Mouse (Mus musculus) hindbrain, embryonic 16.5 days (tissue): ENCODE results near the gene Cntrob. TPM values are rescaled to one million over a fixed set of nuclear protein-coding genes. Genes with fewer than 3 reads are reported as not detected.

Experiments used
- ATAC-seq: fragments of 200-750 bp; cut with Nextera tagmentation; 2 replicates; pipeline ENCODE4 v1.8.0; 2017; ENCODE audit warnings: moderate TSS enrichment, moderate library complexity
- H3K27ac ChIP-seq: fragments of 300-500 bp; sonication (generic); 2 replicates; pipeline ENCODE4 v1.5.1; 2014; ENCODE audit warnings: low read depth, mild to moderate bottlenecking, control low read depth, low read length, moderate library complexity
- H3K27me3 ChIP-seq: fragments of 300-500 bp; sonication (generic); replicated peaks from 2 replicates; pipeline ENCODE4 v1.6.1; 2014; ENCODE audit warnings: low read length; ENCODE audit not compliant: control insufficient read depth, insufficient read depth
- H3K36me3 ChIP-seq: fragments of 300-500 bp; sonication (generic); 2 replicates; pipeline ENCODE4 v1.6.1; 2014; ENCODE audit warnings: mild to moderate bottlenecking, low read length, moderate library complexity, mixed read lengths; ENCODE audit not compliant: control insufficient read depth, insufficient read depth
- H3K4me1 ChIP-seq: fragments of 300-500 bp; sonication (generic); 2 replicates; pipeline ENCODE4 v1.6.1; 2014; ENCODE audit warnings: low read depth, low read length; ENCODE audit not compliant: control insufficient read depth, insufficient read depth
- H3K4me2 ChIP-seq: fragments of 300-500 bp; sonication (generic); 2 replicates; pipeline ENCODE4 v1.6.1; 2014; ENCODE audit warnings: mild to moderate bottlenecking, low read length, control low read depth, moderate library complexity
- H3K4me3 ChIP-seq: fragments of 300-500 bp; sonication (generic); 2 replicates; pipeline ENCODE4 v1.5.1; 2014; ENCODE audit warnings: mild to moderate bottlenecking, low read length, control low read depth, moderate library complexity
- H3K9ac ChIP-seq: fragments of 300-500 bp; sonication (generic); 2 replicates; pipeline ENCODE4 v1.6.1; 2014; ENCODE audit warnings: low read depth, mild to moderate bottlenecking, control low read depth, low read length, moderate library complexity
- H3K9me3 ChIP-seq: fragments of 300-500 bp; sonication (generic); 2 replicates; pipeline ENCODE4 v1.6.1; 2014; ENCODE audit warnings: mild to moderate bottlenecking, low read length, moderate library complexity; ENCODE audit not compliant: control insufficient read depth
- WGBS: fragments of 180-500 bp; shearing (Covaris S2); extraction: QIAGEN DNeasy Blood & Tissue Kit; methylation state at CpG from one replicate; pipeline ENCODE4 v1.1.7; 2014; 5-methylcytosine and 5-hydroxymethylcytosine counted together
- polyA plus RNA-seq: library from polyadenylated mRNA; unstranded; fragments of >200 nt; fragmentation: Nextera tagmentation; extraction: Ambion mirVana; gene quantifications from 2 replicates; pipeline ENCODE4 v1.2.1, GENCODE M21; 2015

Cntrob gene
- polyA plus RNA-seq, 1 experiment from 2014 or later = 15.5 TPM

DNA sequence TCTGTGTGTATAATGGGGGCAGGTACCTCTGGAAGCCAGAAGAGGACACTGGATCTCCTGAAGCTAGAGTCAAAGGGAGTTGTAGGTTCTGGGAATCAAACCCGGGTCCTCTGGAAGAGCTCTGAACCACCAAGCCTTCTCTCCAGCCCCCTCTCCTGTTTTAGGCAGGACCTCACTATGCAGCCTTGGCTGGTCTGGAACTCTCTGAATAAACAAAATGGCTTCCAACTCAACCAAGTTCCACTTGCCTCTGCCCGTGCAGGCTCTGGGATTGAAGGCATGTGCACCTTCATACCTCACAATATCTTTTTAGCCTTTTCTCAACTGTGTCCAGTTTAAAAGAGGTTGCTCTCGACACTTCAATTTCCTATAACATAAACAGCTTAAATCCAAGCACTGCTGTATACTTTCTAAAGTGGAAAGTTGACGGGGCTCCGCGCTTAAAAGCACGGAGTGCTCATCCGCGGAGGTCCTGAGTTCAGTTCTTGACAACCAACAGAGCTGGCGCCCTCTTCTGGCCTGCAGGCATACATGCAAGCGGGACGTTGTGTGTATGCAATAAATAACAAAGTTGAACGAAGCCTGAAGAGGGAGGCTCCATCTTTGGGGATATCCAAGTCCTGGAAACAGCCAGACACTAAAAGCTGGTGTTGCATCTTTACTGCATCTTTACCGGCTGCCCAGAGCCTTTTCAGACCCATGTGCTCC is 72.3 kb downstream of the Cntrob start:
- no peaks in the 10 kb centered on the region for H3K9me3 ChIP-seq
- WGBS = 61% methylated on average over 14 of the region's 14 CpGs

DNA sequence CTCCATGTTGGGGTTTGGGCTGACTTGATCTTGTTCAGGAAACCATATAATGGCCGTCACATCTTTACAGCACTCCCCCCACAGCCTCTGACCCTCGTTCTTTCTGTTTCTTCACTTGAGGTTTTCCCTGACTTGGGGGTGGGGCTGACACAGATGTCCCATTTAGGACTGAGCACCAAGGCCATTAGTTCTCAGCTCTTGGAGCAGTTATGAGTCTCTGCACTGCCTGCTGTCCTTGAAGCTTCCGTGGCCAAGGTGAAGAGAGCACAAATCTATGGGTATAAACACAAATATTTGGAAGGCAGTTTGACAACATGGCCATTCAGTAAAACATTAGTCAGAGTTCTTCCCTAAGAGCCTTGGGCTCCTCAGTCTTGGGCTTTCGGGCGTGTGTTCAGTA is 73.5 kb downstream of the Cntrob start:
- Histone ChIP-seq H3K4me1 (no peaks in the 10 kb centered on the region; the same call in 1 of the 2 replicates), H3K27ac (no peak overlapping the region), H3K36me3 (no peaks in the 10 kb centered on the region), H3K27me3 (no peaks in the 10 kb centered on the region), H3K9ac (no peak overlapping the region), H3K4me2 (no peak overlapping the region), H3K4me3 (no peak overlapping the region), H3K9me3 (no peaks in the 10 kb centered on the region)
- WGBS = 82% methylated on average over 5 of the region's 5 CpGs
- ATAC-seq = no peak

More for the DNA sequence above, 72.3 kb downstream of the Cntrob start:
- no peak overlapping the region for H3K9ac ChIP-seq
- no peaks in the 10 kb centered on the region for H3K4me1 ChIP-seq
- H3K27ac ChIP-seq = no peak overlapping the region
- no peaks in the 10 kb centered on the region for H3K36me3 ChIP-seq
- H3K27me3 ChIP-seq = no peaks in the 10 kb centered on the region
- no peak for ATAC-seq
- H3K4me2 ChIP-seq = no peak overlapping the region
- H3K4me3 ChIP-seq = no peak overlapping the region

Other genes starting within 250 kb of the Cntrob start
- 402 and 475 TPM in 2 replicates for gene Vamp2, start 235.3 kb downstream of the Cntrob start, polyA plus RNA-seq
- gene Per1, start 228.6 kb downstream of the Cntrob start, polyA plus RNA-seq = 11.1 and 11.2 TPM in 2 replicates
- 1.4 and 1.8 TPM in 2 replicates for gene Hes7, start 203.4 kb downstream of the Cntrob start, polyA plus RNA-seq
- gene 9130213A22Rik, start 201.2 kb downstream of the Cntrob start, polyA plus RNA-seq = 0.94 and 1.2 TPM in 2 replicates
- 8.1 and 8.5 TPM in 2 replicates for gene Aloxe3, start 197.9 kb downstream of the Cntrob start, polyA plus RNA-seq
- 0.65 and 0.95 TPM in 2 replicates for gene Alox12b, start 166.8 kb downstream of the Cntrob start, polyA plus RNA-seq
- 0.73 and 0.84 TPM in 2 replicates for gene Alox8, start 125.9 kb downstream of the Cntrob start, polyA plus RNA-seq
- 0.51 and 0.69 TPM in 2 replicates for gene Gucy2e, start 86.7 kb downstream of the Cntrob start, polyA plus RNA-seq
- 177 and 185 TPM in 2 replicates for gene Trappc1, start 205 bp upstream of the Cntrob start, polyA plus RNA-seq
- gene Kcnab3, start 2.5 kb upstream of the Cntrob start, polyA plus RNA-seq = 4.9 and 6.0 TPM in 2 replicates
- 239 and 257 TPM in 2 replicates for gene Rnf227, start 16.7 kb upstream of the Cntrob start, polyA plus RNA-seq
- gene Chd3, start 45.6 kb upstream of the Cntrob start, polyA plus RNA-seq = 68.0 and 73.2 TPM in 2 replicates
- 102 and 130 TPM in 2 replicates for gene Naa38, start 71.7 kb upstream of the Cntrob start, polyA plus RNA-seq
- gene Cyb5d1, start 71.9 kb upstream of the Cntrob start, polyA plus RNA-seq = 28.7 and 33.0 TPM in 2 replicates
- 8.9 and 9.2 TPM in 2 replicates for gene Tmem88, start 74.5 kb upstream of the Cntrob start, polyA plus RNA-seq
- 22.9 and 29.0 TPM in 2 replicates for gene Kdm6b, start 89.9 kb upstream of the Cntrob start, polyA plus RNA-seq
- 3.0 and 4.0 TPM in 2 replicates for gene Dnah2, start 225.3 kb upstream of the Cntrob start, polyA plus RNA-seq
- gene Efnb3, start 236.4 kb upstream of the Cntrob start, polyA plus RNA-seq = 104 and 132 TPM in 2 replicates